Mouse (Mus musculus): ENCODE measurements around the gene Prex1. TPM values are rescaled to one million over a fixed set of nuclear protein-coding genes. Genes with fewer than 3 reads are reported as not detected.
"Not testable (repeated sequence)": the region's sequence is repeated elsewhere in the genome, so short reads cannot be mapped to it uniquely, and the experiment has no call there.

Gene Prex1
- polyA plus RNA-seq, 1 experiment from 2014 or later = 38.8 TPM

DNA sequence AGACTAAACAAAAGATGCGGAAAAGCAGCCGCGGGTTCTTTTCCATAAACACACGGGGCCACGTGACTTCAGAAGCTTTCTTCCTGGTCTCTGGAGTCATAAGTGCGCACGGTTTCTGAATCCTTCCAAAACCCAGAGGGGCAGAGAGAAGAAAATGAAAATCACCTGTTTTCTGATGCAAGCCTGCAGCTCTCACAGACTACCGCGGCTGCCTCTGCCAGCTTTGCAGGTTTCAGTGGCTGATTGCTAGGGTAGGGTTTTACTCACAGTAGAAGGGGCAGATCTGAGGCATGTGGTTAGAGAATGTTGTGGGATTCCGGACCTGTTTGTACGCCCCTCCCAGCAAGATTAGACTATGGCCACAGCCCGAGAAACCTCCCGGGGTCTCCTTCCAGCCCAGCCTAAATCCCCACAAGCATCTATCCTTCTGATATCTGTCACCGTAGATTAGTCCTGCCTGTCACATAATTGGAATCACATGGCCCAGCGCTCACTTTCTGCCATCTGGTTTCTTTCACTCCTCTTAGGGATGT is 21.9 kb upstream of the Prex1 start:
- peak overlapping the region; percentile 22; the same call in 1 of the 2 replicates for H3K9ac ChIP-seq (replicated peaks)
- H3K27me3 ChIP-seq = no peaks in the 10 kb centered on the region
- 31% methylated on average over 15 of the region's 15 CpGs for WGBS
- H3K4me1 ChIP-seq = peaks cover 10% of the 10 kb centered on the region
- no peak for ATAC-seq (replicated peaks)
- peak overlapping the region; percentile 16 for H3K4me2 ChIP-seq (replicated peaks)
- peak overlapping the region; percentile 47 for H3K27ac ChIP-seq (replicated peaks)
- no peak overlapping the region for H3K4me3 ChIP-seq
- H3K36me3 ChIP-seq = no peaks in the 10 kb centered on the region
- H3K9me3 ChIP-seq = no peaks in the 10 kb centered on the region

GRCm38 (mm10) chr2:166732860-166733259 is 19.2 kb upstream of the Prex1 start:
- WGBS = 95% methylated on average over 2 of the region's 2 CpGs
- Histone ChIP-seq H3K27ac (replicated peaks) (no peak overlapping the region), H3K27me3 (no peaks in the 10 kb centered on the region), H3K4me1 (peaks cover 35% of the 10 kb centered on the region), H3K4me2 (replicated peaks) (no peak overlapping the region), H3K9me3 (no peaks in the 10 kb centered on the region), H3K4me3 (no peak overlapping the region), H3K36me3 (no peaks in the 10 kb centered on the region), H3K9ac (replicated peaks) (no peak overlapping the region)
- ATAC-seq (replicated peaks) = no peak

DNA sequence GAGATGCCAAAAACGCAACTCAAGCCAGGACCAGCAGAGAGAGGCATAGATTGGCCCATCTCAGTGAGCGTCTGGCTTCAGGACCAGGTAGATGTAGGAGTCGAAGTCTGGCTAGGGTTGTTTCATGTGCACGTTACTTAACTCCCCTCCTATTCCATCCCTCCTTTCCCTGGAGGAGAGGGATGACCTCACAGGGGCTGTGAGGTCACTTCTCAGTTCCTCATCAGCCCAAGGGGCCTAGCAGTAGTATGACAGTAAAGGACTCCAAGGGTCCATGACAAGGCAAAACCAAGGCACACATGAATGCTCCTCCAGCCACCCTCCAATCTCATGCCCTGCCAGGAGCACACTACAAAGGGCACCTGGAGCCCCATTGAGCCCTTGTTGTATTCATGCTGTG is 18.5 kb upstream of the Prex1 start:
- H3K27me3 ChIP-seq = no peaks in the 10 kb centered on the region
- no peak overlapping the region for H3K27ac ChIP-seq (replicated peaks)
- 92% methylated on average over 4 of the region's 4 CpGs for WGBS
- no peaks in the 10 kb centered on the region for H3K9me3 ChIP-seq
- no peak overlapping the region for H3K4me3 ChIP-seq
- H3K9ac ChIP-seq (replicated peaks) = no peak overlapping the region
- H3K4me2 ChIP-seq (replicated peaks) = no peak overlapping the region
- H3K36me3 ChIP-seq = no peaks in the 10 kb centered on the region
- peaks cover 40% of the 10 kb centered on the region for H3K4me1 ChIP-seq
- no peak for ATAC-seq (replicated peaks)

DNA sequence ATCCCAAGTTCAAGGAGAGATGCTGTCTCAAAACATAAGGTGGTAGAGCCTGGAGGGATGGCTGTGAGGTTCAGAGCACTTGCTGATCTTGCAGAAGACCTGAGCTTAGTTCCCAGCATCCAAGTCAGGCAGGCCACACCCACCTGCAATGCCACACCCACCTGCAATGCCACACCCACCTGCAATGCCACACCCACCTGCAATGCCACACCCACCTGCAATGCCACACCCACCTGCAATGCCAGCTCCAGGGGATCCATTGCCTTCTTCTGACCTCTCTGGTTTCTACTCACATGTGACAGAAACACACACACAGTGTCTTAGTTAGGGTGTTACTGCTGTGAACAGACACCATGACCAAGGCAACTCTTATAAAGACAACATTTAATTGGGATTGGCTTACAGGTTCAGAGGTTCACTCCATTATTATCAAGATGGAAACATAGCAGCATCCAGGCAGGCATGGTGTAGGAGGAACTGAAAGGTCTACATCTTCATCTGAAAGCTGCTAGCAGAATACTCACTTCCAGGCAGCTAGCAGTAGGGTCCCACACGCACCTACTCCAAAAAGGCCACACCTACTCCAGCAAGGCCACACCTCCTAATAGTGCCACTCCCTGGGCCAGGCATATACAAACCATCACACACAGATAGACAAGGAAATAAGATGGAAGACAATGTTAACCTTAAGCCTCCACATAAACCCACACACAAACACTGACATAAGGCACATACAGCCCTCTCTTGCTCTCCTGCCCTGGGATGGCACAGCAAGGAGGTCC is 17.7 kb upstream of the Prex1 start:
- 97% methylated on average over 1 of the region's 1 CpGs for WGBS
- H3K4me1 ChIP-seq = peaks cover 45% of the 10 kb centered on the region
- ATAC-seq (replicated peaks); H3K36me3 ChIP-seq; H3K27me3 ChIP-seq; H3K4me3 ChIP-seq; H3K4me2 ChIP-seq (replicated peaks); H3K27ac ChIP-seq (replicated peaks); H3K9me3 ChIP-seq; H3K9ac ChIP-seq (replicated peaks): not testable (repeated sequence)

DNA sequence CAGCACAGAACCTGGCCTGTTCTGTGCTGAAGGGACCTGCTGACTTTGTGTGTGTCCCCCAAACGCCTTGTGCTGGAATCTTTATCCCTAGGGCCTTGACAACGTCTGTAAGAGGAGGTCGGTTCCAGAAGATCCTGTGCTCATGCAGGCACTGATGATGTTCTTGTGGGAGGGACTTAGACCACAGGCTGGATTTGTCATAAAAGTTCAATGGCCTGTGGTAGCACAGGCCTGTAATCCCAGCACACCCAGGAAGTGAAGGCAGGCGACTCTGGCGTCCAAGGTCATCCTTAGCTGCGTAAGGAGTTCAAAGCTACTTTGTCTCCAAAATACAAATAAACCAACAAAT is 16.9 kb upstream of the Prex1 start:
- ATAC-seq (replicated peaks) = no peak
- WGBS = 63% methylated on average over 6 of the region's 6 CpGs

GRCm38 (mm10) chr2:166729656-166730566 is 16.3 kb upstream of the Prex1 start:
- Histone ChIP-seq H3K4me1 (peaks cover 38% of the 10 kb centered on the region), H3K27me3 (no peaks in the 10 kb centered on the region), H3K4me2 (replicated peaks) (no peak overlapping the region), H3K4me3 (no peak overlapping the region), H3K9me3 (no peaks in the 10 kb centered on the region), H3K27ac (replicated peaks) (peak overlapping the region; percentile 67), H3K9ac (replicated peaks) (peak overlapping the region; percentile 22; the same call in 1 of the 2 replicates), H3K36me3 (no peaks in the 10 kb centered on the region)
- WGBS = 13% methylated on average over 19 of the region's 19 CpGs
- peak; percentile 44 for ATAC-seq (replicated peaks)

More for the DNA sequence above, 16.9 kb upstream of the Prex1 start:
- H3K4me2 ChIP-seq (replicated peaks) = no peak overlapping the region
- no peaks in the 10 kb centered on the region for H3K27me3 ChIP-seq
- H3K27ac ChIP-seq (replicated peaks) = peak overlapping the region; percentile 67
- no peak overlapping the region for H3K4me3 ChIP-seq
- no peaks in the 10 kb centered on the region for H3K9me3 ChIP-seq
- H3K36me3 ChIP-seq = no peaks in the 10 kb centered on the region
- no peak overlapping the region for H3K9ac ChIP-seq (replicated peaks)
- H3K4me1 ChIP-seq = peaks cover 41% of the 10 kb centered on the region

- Histone ChIP-seq H3K9me3 (no peaks in the 10 kb centered on the region), H3K4me2 (replicated peaks) (no peak overlapping the region), H3K9ac (replicated peaks) (no peak overlapping the region), H3K27ac (replicated peaks) (no peak overlapping the region), H3K27me3 (no peaks in the 10 kb centered on the region), H3K4me3 (no peak overlapping the region), H3K4me1 (peaks cover 38% of the 10 kb centered on the region), H3K36me3 (no peaks in the 10 kb centered on the region)
- no peak for ATAC-seq (replicated peaks)
- WGBS = 24% methylated on average over 3 of the region's 3 CpGs
Measured at GRCm38 (mm10) chr2:166729045-166729444, 15.4 kb upstream of the Prex1 start.

- Histone ChIP-seq H3K9me3 (no peaks in the 10 kb centered on the region), H3K4me2 (replicated peaks) (no peak overlapping the region), H3K4me1 (peaks cover 38% of the 10 kb centered on the region), H3K27me3 (no peaks in the 10 kb centered on the region), H3K36me3 (no peaks in the 10 kb centered on the region), H3K27ac (replicated peaks) (no peak overlapping the region), H3K4me3 (no peak overlapping the region), H3K9ac (replicated peaks) (no peak overlapping the region)
- 48% methylated on average over 3 of the region's 3 CpGs for WGBS
- no peak; the same call in 1 of the 2 replicates for ATAC-seq (replicated peaks)
Measured at GRCm38 (mm10) chr2:166728261-166728680, 14.6 kb upstream of the Prex1 start.

DNA sequence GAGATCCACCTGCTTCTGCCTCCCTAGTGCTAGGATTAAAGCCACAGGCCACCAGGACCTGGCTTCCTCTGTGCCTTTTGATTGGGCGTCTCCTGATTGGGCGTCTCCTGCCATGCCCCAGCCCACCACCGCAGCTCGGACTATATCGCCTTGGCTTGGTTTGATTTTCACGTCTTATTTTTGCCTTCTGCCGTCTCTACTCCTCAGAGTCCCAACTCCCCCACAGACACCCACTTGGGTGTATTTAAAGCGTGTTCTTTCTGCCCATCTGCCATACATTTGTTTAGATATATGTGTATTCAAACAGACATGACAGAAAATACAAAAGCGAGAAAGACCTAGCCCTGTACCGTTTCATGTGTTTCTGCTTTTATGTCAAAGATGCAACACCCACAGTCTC is 14.2 kb upstream of the Prex1 start:
- no peak for ATAC-seq (replicated peaks)
- H3K4me3 ChIP-seq = no peak overlapping the region

GRCm38 (mm10) chr2:166726891-166727290 is 13.3 kb upstream of the Prex1 start:
- Histone ChIP-seq H3K9ac (replicated peaks) (no peak overlapping the region), H3K27ac (replicated peaks) (peak overlapping the region; percentile 53), H3K4me1 (peaks cover 38% of the 10 kb centered on the region), H3K27me3 (no peaks in the 10 kb centered on the region), H3K9me3 (no peaks in the 10 kb centered on the region), H3K4me2 (replicated peaks) (no peak overlapping the region), H3K36me3 (no peaks in the 10 kb centered on the region), H3K4me3 (no peak overlapping the region)
- ATAC-seq (replicated peaks) = no peak
- 34% methylated on average over 6 of the region's 6 CpGs for WGBS

More for the DNA sequence above, 14.2 kb upstream of the Prex1 start:
- H3K27me3 ChIP-seq = no peaks in the 10 kb centered on the region
- no peaks in the 10 kb centered on the region for H3K36me3 ChIP-seq
- peaks cover 38% of the 10 kb centered on the region for H3K4me1 ChIP-seq
- no peaks in the 10 kb centered on the region for H3K9me3 ChIP-seq
- H3K9ac ChIP-seq (replicated peaks) = no peak overlapping the region
- no peak overlapping the region for H3K4me2 ChIP-seq (replicated peaks)
- 71% methylated on average over 10 of the region's 10 CpGs for WGBS
- 0 out of 2 replicates have a peak overlapping the region, but pooled peaks have one; percentile 13 for H3K27ac ChIP-seq (replicated peaks)

DNA sequence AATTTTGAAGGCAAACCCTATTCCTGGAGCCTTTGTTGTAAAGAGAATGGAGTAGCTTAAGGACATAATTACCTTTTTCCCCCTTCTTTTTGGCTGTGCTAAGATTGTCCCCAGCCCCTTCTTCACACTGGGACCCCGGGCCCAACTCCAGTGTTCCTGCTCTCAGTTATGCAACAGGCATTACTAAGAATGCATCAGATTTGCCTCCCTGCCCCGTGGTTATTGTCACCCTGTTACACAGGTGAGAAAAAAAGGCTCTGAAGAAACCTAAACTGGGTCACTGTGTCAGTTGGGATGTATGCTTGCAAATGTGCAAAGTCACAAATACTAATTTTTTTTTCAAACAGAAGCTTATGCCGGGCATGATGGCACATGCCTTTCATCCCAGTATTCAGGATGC is 6.8 kb upstream of the Prex1 start:
- no peak for ATAC-seq (replicated peaks)
- no peaks in the 10 kb centered on the region for H3K36me3 ChIP-seq
- no peak overlapping the region for H3K4me2 ChIP-seq (replicated peaks)
- 57% methylated on average over 3 of the region's 3 CpGs for WGBS
- H3K9ac ChIP-seq (replicated peaks) = no peak overlapping the region
- no peaks in the 10 kb centered on the region for H3K9me3 ChIP-seq
- no peak overlapping the region for H3K27ac ChIP-seq (replicated peaks)
- no peak overlapping the region for H3K4me3 ChIP-seq
- H3K27me3 ChIP-seq = no peaks in the 10 kb centered on the region
- H3K4me1 ChIP-seq = peaks cover 6% of the 10 kb centered on the region

GRCm38 (mm10) chr2:166719930-166720305 is 6.3 kb upstream of the Prex1 start:
- H3K36me3 ChIP-seq = no peaks in the 10 kb centered on the region
- no peak overlapping the region for H3K9ac ChIP-seq (replicated peaks)
- no peak overlapping the region for H3K27ac ChIP-seq (replicated peaks)
- ATAC-seq (replicated peaks) = no peak
- peaks cover 6% of the 10 kb centered on the region for H3K4me1 ChIP-seq
- H3K9me3 ChIP-seq = no peaks in the 10 kb centered on the region
- WGBS = 67% methylated on average over 2 of the region's 2 CpGs
- H3K4me2 ChIP-seq (replicated peaks) = no peak overlapping the region
- H3K4me3 ChIP-seq = no peak overlapping the region
- H3K27me3 ChIP-seq = no peaks in the 10 kb centered on the region
